Mouse (Mus musculus) testis, adult 2 months (tissue): ENCODE results near the gene Sox5. TPM values are rescaled to one million over a fixed set of nuclear protein-coding genes. Genes with fewer than 3 reads are reported as not detected.

Experiments used
- H3K27ac ChIP-seq: fragments of 200-500 bp; 2 replicates; pipeline ENCODE4 v1.5.1; 2012; ENCODE audit warnings: low read depth, low read length; ENCODE audit not compliant: control insufficient read depth, insufficient read depth
- H3K27me3 ChIP-seq: fragments of 200-500 bp; 2 replicates; pipeline ENCODE4 v1.6.1; 2012; ENCODE audit warnings: mild to moderate bottlenecking, low read length, moderate library complexity; ENCODE audit not compliant: control insufficient read depth, insufficient read depth
- H3K36me3 ChIP-seq: fragments of 200-500 bp; 2 replicates; pipeline ENCODE4 v1.6.1; 2012; ENCODE audit warnings: mild to moderate bottlenecking, low read length; ENCODE audit not compliant: control insufficient read depth, insufficient read depth
- H3K4me1 ChIP-seq: fragments of 200-500 bp; 2 replicates; pipeline ENCODE4 v1.6.1; 2012; ENCODE audit warnings: low read length; ENCODE audit not compliant: control insufficient read depth, insufficient read depth
- H3K4me3 ChIP-seq: fragments of 200-500 bp; 2 replicates; pipeline ENCODE4 v1.5.1; 2012; ENCODE audit warnings: low read depth, mild to moderate bottlenecking, low read length, moderate library complexity, mixed read lengths; ENCODE audit not compliant: control insufficient read depth
- CTCF ChIP-seq: fragments of 200-500 bp; IDR thresholded peaks from 2 replicates; pipeline ENCODE4 v1.5.1; 2012; ENCODE audit warnings: low read depth, mild to moderate bottlenecking, inconsistent platforms, low read length, moderate library complexity; ENCODE audit not compliant: control insufficient read depth, insufficient read depth, insufficient replicate concordance
- POLR2A ChIP-seq: fragments of 200-500 bp; IDR thresholded peaks from 2 replicates; pipeline ENCODE4 v1.6.1; 2012; ENCODE audit warnings: low read depth, mild to moderate bottlenecking, inconsistent platforms, low read length, moderate library complexity; ENCODE audit not compliant: control insufficient read depth
- polyA plus RNA-seq: library from polyadenylated mRNA; depleted of rRNA; stranded (reverse); fragments of >200 nt; gene quantifications from 2 replicates; pipeline ENCODE4 v1.2.3, GENCODE M21; 2012

Gene Sox5
- polyA plus RNA-seq, 1 experiment, result 148 TPM

- no peak for TF ChIP-seq POLR2A
- no peak for TF ChIP-seq CTCF
- Histone ChIP-seq H3K36me3 (no peaks in the 10 kb centered on the region), H3K4me1 (no peaks in the 10 kb centered on the region), H3K27me3 (no peaks in the 10 kb centered on the region), H3K27ac (no peak overlapping the region), H3K4me3 (no peak overlapping the region)
Measured at GRCm38 (mm10) chr6:143844701-143844970, 937.1 kb downstream of the Sox5 start.

- Histone ChIP-seq H3K4me3 (no peak overlapping the region), H3K27me3 (no peaks in the 10 kb centered on the region), H3K36me3 (no peaks in the 10 kb centered on the region), H3K27ac (no peak overlapping the region), H3K4me1 (no peaks in the 10 kb centered on the region)
- TF ChIP-seq CTCF, result no peak
- no peak for TF ChIP-seq POLR2A
Measured at GRCm38 (mm10) chr6:143843933-143844700, 937.7 kb downstream of the Sox5 start.

- TF ChIP-seq POLR2A (no peak), CTCF (no peak)
- H3K4me3 ChIP-seq, result no peak overlapping the region
- H3K36me3 ChIP-seq, result no peaks in the 10 kb centered on the region
- H3K4me1 ChIP-seq, result no peaks in the 10 kb centered on the region
- H3K27ac ChIP-seq, result no peak overlapping the region
- H3K27me3 ChIP-seq, result no peaks in the 10 kb centered on the region
Measured at GRCm38 (mm10) chr6:143841954-143842353, 939.8 kb downstream of the Sox5 start.

- no peak overlapping the region for H3K27ac ChIP-seq
- no peak for TF ChIP-seq POLR2A
- no peak for TF ChIP-seq CTCF
- no peaks in the 10 kb centered on the region for H3K27me3 ChIP-seq
- H3K36me3 ChIP-seq, result no peaks in the 10 kb centered on the region
- no peaks in the 10 kb centered on the region for H3K4me1 ChIP-seq
- no peak overlapping the region for H3K4me3 ChIP-seq
Measured at GRCm38 (mm10) chr6:143841109-143841638, 940.6 kb downstream of the Sox5 start.

GRCm38 (mm10) chr6:143838384-143839076 is 943.2 kb downstream of the Sox5 start:
- no peak overlapping the region for H3K4me3 ChIP-seq
- H3K27me3 ChIP-seq, result no peaks in the 10 kb centered on the region
- no peaks in the 10 kb centered on the region for H3K4me1 ChIP-seq
- H3K27ac ChIP-seq, result no peak overlapping the region
- H3K36me3 ChIP-seq, result no peaks in the 10 kb centered on the region
- TF ChIP-seq POLR2A, result no peak
- TF ChIP-seq CTCF, result no peak

GRCm38 (mm10) chr6:143835331-143835730 is 946.4 kb downstream of the Sox5 start:
- no peak for TF ChIP-seq CTCF
- no peak for TF ChIP-seq POLR2A
- no peaks in the 10 kb centered on the region for H3K27me3 ChIP-seq
- no peaks in the 10 kb centered on the region for H3K36me3 ChIP-seq
- H3K27ac ChIP-seq, result no peak overlapping the region
- H3K4me3 ChIP-seq, result no peak overlapping the region
- H3K4me1 ChIP-seq, result no peaks in the 10 kb centered on the region

GRCm38 (mm10) chr6:143833986-143834385 is 947.8 kb downstream of the Sox5 start:
- H3K27me3 ChIP-seq, result no peaks in the 10 kb centered on the region
- H3K4me1 ChIP-seq, result no peaks in the 10 kb centered on the region
- H3K27ac ChIP-seq, result no peak overlapping the region
- no peak overlapping the region for H3K4me3 ChIP-seq
- TF ChIP-seq CTCF (no peak), POLR2A (no peak)
- H3K36me3 ChIP-seq, result no peaks in the 10 kb centered on the region
